Mouse (Mus musculus): Measurements from ENCODE around the gene Ap1g1. TPM values are rescaled to one million over a fixed set of nuclear protein-coding genes. Genes with fewer than 3 reads are reported as not detected.
"Not testable (repeated sequence)": the region's sequence is repeated elsewhere in the genome, so short reads cannot be mapped to it uniquely, and the experiment has no call there.

The Ap1g1 gene
- total RNA-seq, 1 experiment from 2014 or later, result 80.0 TPM

DNA sequence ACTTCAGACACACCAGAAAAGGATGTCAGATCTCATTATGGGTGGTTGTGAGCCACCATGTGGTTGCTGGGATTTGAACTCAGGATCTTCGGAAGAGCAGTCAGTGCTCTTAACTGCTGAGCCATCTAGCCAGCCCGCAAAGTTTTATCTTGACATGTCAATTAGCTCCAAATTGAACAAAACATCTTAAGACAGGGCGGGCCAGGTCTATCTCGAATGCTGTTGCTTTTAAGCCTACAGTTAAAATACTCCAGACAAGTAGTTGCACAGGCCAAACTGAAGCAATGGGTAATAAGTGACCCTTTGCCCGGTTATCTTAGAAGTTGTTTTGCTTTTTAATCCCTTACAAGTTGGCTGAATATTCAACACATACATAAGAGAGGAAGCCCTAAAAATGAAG, 88.3 kb downstream of the Ap1g1 start:
- DNase-seq, result no peak

DNA sequence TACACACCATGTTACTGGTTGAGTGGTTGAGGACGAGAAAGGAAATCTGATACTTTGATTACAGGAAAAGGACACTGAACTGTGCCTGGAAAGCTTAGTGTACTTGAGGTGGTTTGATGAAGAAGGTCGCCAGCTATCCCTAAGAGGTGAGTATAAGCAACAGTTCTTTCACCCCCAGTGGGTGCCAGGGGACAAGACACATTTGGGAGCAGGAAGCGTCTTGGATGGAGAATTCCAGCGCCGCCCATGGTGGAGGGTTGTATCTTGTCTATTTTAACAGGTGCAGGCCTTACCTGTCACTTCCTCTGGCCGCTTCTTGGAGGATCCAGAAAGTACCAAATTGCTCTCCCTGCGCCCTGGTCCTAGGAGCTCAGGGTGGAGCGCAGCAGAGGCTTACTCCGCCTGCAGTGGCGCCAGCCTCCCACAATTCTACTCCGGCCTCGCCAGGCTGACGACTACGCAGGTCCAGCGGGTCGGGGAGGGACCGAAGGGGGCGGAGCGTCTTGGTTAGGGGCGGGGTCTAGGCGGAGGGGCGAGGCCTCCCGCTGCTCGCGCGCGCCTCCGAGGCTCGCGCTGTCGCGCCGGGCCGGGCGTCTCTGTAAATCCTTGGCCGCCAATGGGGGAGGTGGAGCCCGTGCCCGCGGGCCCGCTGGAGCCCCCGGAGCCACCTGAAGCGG, 89.8 kb downstream of the Ap1g1 start, which contains the start of gene Phlpp2:
Gene Phlpp2, plus strand, starts transcription at position 540 of the 677 bp plus-strand sequence.
- DNase-seq, result peak; percentile 99

DNA sequence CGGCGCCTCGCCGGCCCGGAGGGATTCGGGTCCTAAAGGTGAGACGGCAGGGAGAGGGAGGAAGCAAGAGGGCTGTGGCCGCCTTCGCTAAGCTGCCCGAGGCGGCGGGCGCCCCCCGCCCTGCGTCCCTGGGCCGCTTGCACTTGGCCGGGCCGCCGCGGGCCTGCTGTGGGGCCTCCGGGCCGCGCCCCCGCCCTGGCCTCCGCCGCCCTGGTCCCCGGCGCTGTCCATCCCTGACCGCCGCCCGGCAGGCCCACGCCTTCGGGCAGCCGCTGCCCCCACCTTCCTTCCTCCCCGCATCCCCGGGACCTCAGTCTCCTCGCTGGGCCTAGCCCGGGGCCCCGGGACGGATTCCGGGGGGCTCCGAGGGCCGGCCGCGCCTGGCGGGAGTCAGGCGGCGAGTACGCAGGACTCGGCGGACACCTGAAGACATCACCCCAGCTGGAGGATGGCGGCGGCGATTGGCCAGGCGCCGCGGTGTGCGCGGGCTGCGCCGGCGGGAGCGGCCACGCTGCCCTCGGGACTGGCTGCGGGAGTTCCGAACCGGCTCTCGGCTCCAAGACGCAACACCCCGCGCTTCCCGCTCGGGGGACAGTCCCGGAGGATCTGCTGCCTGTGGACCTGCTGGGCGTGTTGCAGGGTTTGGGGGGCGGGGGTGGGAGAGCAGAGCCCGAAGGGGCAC, 90.5 kb downstream of the Ap1g1 start:
- DNase-seq, result peak; percentile 66

DNA sequence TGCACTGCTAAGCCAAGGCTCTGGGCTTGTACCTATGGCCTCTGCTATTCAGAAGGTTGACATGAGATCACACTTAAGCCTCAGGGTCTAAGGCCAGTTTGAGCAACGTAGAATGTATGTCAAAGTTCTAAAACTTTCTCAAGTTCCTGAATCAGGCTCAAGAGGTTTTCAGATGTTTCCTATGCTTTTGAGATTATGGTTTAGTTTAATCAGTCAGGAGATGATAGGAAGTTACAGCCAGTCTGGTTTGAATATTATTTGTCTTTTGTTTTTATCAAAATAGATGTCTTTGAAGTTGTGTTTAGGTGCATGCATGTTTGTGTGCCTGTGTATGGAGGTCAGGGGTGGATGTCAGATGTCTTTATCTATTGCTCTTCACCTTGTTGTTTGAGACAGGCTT, 92.7 kb downstream of the Ap1g1 start:
- no peak for DNase-seq

DNA sequence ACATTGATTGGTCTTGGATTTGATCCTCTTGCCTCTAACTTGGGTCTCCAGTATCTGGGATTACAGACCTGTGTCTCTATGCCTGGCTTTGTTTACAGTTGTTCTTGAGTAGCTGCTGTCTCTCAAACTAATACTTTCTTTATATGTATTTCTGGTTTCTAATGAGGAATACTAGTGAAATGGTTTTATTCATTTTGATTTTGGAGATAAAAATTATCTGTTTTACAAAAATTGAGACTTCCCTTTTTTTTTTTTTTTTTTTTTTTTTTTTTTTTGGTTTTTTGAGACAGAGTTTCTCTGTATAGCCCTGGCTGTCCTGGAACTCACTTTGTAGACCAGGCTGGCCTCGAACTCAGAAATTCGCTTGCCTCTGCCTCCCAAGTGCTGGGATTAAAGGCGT, 95.4 kb downstream of the Ap1g1 start:
- DNase-seq, result not testable (repeated sequence)

DNA sequence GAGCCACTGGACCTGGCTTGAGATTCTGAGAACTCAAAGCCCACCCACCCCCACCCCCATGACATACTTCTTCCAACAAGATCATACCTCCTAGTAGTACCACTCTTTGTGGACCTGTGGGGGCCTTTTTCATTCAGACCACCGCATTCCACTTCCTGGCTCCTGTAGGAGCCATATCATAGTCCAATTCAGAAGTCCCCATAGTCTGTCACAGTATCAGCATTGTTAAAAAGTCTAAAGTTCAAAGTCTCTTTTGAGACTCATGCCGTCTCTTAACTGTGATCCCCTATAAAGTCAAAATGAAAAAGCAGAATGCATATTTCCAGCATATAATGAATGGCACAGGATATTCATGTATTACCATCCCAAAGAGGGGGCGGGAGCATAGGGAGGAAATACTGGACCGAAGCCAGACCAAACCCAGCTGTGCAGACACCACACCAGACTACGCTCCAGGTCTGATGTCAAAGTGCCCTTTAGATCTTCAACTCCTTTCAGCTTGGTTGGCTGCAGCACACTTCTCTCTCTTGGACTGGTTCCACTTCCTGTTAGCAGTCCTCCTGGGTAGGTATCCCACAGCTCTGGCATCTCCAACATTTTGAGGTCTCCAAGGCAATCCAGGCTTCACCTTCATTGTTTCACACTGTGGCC, 101.8 kb downstream of the Ap1g1 start:
- no peak for DNase-seq

DNA sequence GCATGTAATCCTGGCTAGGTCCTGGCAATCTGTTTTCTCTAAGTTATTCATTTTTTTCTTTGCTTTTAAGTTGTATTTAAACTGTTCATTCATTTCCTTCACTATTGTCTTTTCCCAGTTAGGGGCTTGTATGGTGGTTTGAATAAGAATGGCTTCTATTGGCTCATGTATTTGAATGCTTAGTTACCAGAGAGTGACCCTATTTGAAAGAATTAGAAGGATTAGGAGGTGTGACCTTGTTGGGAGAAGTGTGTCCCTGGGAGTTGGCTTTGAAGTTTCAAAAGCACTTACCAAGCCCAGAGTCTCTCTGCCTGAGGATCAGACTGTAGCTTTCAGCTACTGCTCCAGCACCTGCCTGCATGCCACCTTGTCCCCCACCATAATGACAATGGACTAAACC, 106.9 kb downstream of the Ap1g1 start:
- DNase-seq, result no peak

DNA sequence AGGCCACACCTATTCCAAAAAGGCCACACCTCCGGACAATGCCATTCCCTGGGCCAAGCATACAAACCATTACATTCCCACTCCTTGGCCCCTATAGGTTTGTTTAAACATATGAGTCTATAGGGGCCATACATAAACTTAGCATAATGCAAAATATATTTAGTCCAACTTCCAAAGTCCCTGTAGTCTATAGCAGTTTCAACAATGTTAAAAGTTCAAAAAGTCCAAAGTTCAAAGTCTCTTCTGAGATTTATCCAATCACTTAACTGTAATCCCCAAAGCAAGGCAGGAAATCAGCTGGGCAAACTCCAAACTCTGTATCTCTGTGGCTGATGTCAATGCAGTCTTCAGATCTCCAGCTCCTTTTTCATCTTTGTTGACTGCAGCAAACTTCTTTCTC, 110.9 kb downstream of the Ap1g1 start:
- DNase-seq, result no peak

DNA sequence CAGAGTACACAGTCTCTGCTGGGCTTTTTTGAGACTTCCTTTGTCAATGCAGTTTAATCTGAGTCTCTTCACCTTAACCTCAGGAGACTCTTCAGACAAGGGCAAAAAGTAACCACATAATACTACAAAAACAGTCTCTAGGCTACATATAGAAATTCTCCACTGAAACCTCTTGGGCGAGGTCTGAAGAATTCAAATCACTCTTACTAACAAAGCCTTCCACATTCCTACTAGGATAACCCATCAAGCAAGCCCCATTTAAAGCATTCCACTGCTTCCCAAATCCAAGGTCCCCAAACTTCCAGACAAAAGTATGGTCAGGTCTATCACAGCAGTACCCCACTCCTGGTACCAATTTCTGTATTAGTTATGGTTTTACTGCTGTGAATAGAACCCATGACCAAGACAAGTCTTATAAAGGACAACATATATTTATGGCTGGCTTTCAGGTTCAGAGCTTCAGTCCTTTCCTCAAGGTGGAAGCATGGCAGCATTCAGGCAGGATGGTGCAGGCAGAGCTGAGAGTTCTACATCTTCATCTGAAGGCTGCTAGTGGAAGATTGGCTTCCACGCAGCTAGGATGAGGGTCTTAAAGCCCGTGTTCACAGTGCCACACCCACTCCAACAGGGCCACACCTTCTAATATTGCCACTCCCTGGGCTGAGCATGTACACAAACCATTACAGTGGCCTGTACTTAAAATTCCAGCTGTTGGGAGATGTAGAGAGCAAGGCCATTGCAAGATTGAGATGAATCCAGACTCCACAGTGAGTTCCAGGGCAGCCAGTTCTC, 112.6 kb downstream of the Ap1g1 start:
- DNase-seq, result no peak

DNA sequence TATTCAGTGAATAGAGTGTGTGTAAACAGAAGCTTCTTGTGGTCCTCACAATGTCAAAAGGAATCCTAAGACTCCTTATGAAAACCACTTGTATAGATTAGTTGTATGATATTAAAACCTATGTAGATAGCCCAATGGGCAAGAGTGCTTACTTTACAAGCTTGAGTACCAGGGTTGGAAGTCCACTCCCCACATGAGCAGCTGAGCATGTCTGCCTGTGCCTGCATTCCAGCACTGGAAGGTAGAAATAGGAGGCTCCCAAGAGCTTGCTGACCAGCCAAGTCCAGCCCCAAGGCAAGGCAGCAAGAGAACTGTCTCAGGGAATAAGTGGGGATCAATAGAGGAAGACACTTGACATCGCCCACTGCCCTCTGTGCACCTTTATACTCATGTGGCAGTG, 116.3 kb downstream of the Ap1g1 start:
- no peak for DNase-seq

DNA sequence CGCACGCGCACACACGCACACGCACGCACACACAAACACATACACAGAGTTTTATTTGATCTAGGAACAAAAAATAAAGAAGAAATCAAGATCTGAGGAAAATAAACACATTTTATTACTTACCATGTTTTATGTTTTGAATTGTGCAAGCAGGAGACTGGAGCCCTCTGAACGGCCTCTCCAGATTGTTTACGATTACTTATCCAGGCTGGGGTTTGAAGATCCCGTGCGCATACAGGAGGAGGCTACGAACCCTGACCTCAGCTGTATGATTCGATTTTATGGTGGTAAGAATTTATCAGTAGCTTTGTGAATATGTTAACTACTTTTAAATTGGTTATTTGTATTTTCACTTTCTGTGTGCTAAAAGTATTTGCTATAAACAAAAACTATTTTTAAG, 117.0 kb downstream of the Ap1g1 start:
- DNase-seq, result no peak

DNA sequence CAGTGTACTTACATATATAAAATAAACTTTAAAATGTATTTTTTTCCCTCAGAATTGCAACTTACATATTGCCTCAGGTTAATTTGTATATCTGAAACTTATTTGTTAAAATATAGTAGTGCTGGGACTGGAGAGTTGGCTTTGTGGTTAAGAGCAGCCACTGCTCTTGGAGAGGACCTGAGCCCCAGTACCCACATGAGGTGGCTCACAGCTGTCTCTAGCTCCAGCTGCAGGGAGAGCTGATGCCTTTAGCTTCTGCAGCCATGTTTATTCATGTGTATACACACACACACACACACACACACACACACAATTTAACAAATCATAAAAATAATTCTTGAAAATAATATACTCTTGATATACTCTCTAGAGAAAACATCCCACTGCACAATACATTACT, 124.0 kb downstream of the Ap1g1 start:
- DNase-seq, result no peak

DNA sequence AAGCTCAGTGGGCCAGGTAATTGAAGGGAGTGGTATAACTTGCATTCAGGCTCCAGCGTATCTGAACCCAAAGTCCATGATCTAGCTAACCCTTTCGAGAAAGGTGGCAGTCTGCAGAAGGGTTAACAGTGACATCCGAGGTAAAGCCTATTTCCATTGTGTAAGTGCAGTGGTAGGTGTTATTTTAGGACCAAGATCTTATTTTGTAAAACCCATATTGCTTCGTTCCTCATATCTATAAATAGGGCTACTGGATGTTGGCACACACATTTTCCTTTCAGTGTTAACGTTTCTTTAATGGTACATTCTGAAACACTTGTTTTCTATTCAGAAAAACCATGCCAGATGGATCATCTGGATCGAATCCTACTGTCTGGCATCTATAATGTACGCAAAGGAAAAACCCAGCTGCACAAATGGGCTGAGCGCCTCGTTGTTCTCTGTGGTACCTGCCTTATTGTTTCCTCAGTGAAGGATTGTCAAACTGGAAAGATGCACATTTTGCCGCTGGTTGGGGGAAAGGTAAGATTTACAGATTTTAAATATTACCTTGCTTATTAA, 125.6 kb downstream of the Ap1g1 start:
- no peak for DNase-seq

DNA sequence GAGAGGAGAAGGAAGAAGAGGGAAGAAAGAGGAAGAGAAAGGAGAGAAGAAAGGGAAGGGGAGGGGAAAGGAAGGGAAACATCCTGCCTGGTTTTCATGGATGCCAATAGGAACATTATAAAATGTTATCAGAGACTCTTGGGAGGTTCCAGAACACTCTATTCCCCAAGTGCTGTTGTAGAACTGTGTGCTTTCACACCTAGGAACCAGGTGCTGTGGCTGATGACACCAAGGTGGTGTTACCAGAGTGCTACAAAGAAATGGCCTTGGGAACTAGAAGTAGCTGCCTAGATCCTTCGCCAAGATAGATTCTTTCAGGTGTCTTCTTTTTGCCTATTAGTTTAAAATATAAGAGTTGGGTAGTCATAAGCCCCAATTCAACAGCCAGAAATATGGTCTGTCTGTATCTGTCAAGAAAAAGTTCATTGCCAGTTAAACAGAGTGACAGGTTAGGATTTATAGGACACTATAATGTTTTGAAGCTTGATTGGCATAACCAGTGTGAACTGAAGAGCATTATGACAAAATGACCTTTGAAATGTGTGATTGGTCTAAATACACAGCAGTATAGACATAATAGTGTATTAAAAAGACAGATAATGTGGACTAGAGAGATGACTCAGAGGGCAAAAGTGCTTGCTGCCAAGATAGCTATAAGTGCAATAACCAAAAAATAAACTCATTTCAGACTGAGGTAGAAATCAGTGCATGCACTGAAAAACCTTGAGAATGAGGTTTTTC, 126.7 kb downstream of the Ap1g1 start:
- no peak for DNase-seq

DNA sequence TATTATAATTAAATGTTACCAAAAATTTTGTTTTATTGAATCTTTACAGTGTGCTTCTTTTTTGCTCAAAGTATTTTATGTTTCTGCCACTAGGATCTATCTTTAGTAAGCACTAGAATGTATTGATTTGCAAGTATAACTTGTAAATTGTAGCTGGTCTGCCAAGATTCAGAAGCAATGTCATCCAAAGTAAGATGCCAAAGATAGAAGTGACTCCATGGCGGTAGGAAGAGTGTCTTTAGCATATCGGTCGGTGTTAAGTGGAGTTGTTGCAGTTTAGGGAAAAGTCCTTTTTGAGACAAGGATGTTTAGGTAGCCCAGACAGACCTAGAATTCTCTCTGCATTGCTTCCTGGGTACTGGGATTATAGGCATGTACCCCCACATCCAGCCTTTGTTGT, 128.6 kb downstream of the Ap1g1 start:
- no peak for DNase-seq

DNA sequence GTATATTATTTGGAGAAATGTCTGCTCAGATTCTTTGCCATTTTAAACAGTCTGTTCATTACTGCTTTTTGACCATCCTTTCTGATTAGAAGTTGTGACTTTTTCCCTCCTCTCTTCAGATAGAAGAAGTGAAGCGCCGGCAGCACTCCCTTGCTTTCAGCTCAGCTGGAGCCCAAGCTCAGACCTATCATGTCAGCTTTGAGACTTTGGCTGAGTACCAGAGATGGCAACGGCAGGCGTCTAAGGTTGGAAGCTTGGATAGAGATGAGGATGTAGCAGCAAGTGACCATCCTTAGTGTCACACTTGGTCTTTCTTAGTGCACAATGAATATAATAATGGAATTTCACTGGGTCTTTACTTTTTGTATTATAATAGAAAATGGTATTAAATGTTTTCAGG, 129.0 kb downstream of the Ap1g1 start:
- no peak for DNase-seq

Other genes starting within 250 kb of the Ap1g1 start
- gene Dhx38, start 212.7 kb upstream of the Ap1g1 start, total RNA-seq (2021), result 24.9 and 27.2 TPM in 2 replicates
- gene Txnl4b, start 212.7 kb upstream of the Ap1g1 start, total RNA-seq (2021), result 10.9 and 11.0 TPM in 2 replicates
- 115 and 578 TPM in 2 replicates for gene Hp, start 199.4 kb upstream of the Ap1g1 start, total RNA-seq (2021)
- 22.7 and 23.9 TPM in 2 replicates for gene Dhodh, start 169.9 kb upstream of the Ap1g1 start, total RNA-seq (2021)
- gene Pkd1l3, start 164.0 kb upstream of the Ap1g1 start, total RNA-seq (2021), result 0.11 and 0.15 TPM in 2 replicates
- gene Ist1, start 85.3 kb upstream of the Ap1g1 start, total RNA-seq (2021), result 75.4 and 85.1 TPM in 2 replicates
- 10.9 and 13.4 TPM in 2 replicates for gene Zfp821, start 73.0 kb upstream of the Ap1g1 start, total RNA-seq (2021)
- 41.2 and 47.6 TPM in 2 replicates for gene Atxn1l, start 40.8 kb upstream of the Ap1g1 start, total RNA-seq (2021)
- gene Phlpp2, start 90.0 kb downstream of the Ap1g1 start, total RNA-seq (2021), result 9.6 and 10.1 TPM in 2 replicates
- 0.15 and 0.53 TPM in 2 replicates for gene Marveld3, start 183.6 kb downstream of the Ap1g1 start, total RNA-seq (2021)
- 6.8 and 46.2 TPM in 2 replicates for gene Tat, start 211.9 kb downstream of the Ap1g1 start, total RNA-seq (2021)

Measured in adrenal gland, postnatal 14 days (tissue).